Mouse (Mus musculus): Measurements from ENCODE around the gene Slc24a2. TPM values are rescaled to one million over a fixed set of nuclear protein-coding genes. Genes with fewer than 3 reads are reported as not detected.

Gene Slc24a2
- polyA plus RNA-seq, 1 experiment from 2014 or later = 0.77 TPM

GRCm38 (mm10) chr4:86948794-86949193 is 281.5 kb downstream of the Slc24a2 start:
- H3K36me3 ChIP-seq (ENCODE audit: control insufficient read depth, insufficient read depth, low read length) = no peaks in the 10 kb centered on the region
- no peak overlapping the region for H3K4me2 ChIP-seq (ENCODE audit: low read depth, low read length, severe bottlenecking)
- H3K4me3 ChIP-seq (ENCODE audit: low read depth, low read length) = no peak overlapping the region
- no peak for ATAC-seq (replicated peaks; ENCODE audit: low FRiP score)
- no peak overlapping the region for H3K9ac ChIP-seq (ENCODE audit: low read length)
- H3K4me1 ChIP-seq (replicated peaks; ENCODE audit: control insufficient read depth, insufficient read depth, low read length) = no peaks in the 10 kb centered on the region
- H3K9me3 ChIP-seq (ENCODE audit: control insufficient read depth, low read length) = no peaks in the 10 kb centered on the region
- no peak for DNase-seq (ENCODE audit: low spot score)
- 91% methylated on average over 1 of the region's 1 CpGs for WGBS
- no peaks in the 10 kb centered on the region for H3K27me3 ChIP-seq (ENCODE audit: control insufficient read depth, insufficient read depth, low read length)
- H3K27ac ChIP-seq (ENCODE audit: low read depth, low read length) = no peak overlapping the region

- ATAC-seq (replicated peaks; ENCODE audit: low FRiP score) = no peak
- H3K27ac ChIP-seq (ENCODE audit: low read depth, low read length) = no peak overlapping the region
- no peaks in the 10 kb centered on the region for H3K27me3 ChIP-seq (ENCODE audit: control insufficient read depth, insufficient read depth, low read length)
- no peaks in the 10 kb centered on the region for H3K9me3 ChIP-seq (ENCODE audit: control insufficient read depth, low read length)
- 54% methylated on average over 6 of the region's 6 CpGs for WGBS
- no peak overlapping the region for H3K4me3 ChIP-seq (ENCODE audit: low read depth, low read length)
- no peak for DNase-seq (ENCODE audit: low spot score)
- H3K4me1 ChIP-seq (replicated peaks; ENCODE audit: control insufficient read depth, insufficient read depth, low read length) = no peaks in the 10 kb centered on the region
- H3K36me3 ChIP-seq (ENCODE audit: control insufficient read depth, insufficient read depth, low read length) = no peaks in the 10 kb centered on the region
- no peak overlapping the region for H3K9ac ChIP-seq (ENCODE audit: low read length)
- no peak overlapping the region for H3K4me2 ChIP-seq (ENCODE audit: low read depth, low read length, severe bottlenecking)
These were observed 287.0 kb downstream of the Slc24a2 start for GRCm38 (mm10) chr4:86943296-86943695.

GRCm38 (mm10) chr4:86942656-86943055 is 287.6 kb downstream of the Slc24a2 start:
- ATAC-seq (replicated peaks; ENCODE audit: low FRiP score) (no peak), DNase-seq (ENCODE audit: low spot score) (no peak)
- Histone ChIP-seq H3K9me3 (ENCODE audit: control insufficient read depth, low read length) (no peaks in the 10 kb centered on the region), H3K4me3 (ENCODE audit: low read depth, low read length) (no peak overlapping the region), H3K36me3 (ENCODE audit: control insufficient read depth, insufficient read depth, low read length) (no peaks in the 10 kb centered on the region), H3K4me1 (replicated peaks; ENCODE audit: control insufficient read depth, insufficient read depth, low read length) (no peaks in the 10 kb centered on the region), H3K27ac (ENCODE audit: low read depth, low read length) (no peak overlapping the region), H3K27me3 (ENCODE audit: control insufficient read depth, insufficient read depth, low read length) (no peaks in the 10 kb centered on the region), H3K4me2 (ENCODE audit: low read depth, low read length, severe bottlenecking) (no peak overlapping the region), H3K9ac (ENCODE audit: low read length) (no peak overlapping the region)
- 85% methylated on average over 6 of the region's 6 CpGs for WGBS

- 72% methylated on average over 3 of the region's 3 CpGs for WGBS
- ATAC-seq (replicated peaks; ENCODE audit: low FRiP score) (no peak), DNase-seq (ENCODE audit: low spot score) (no peak)
- Histone ChIP-seq H3K4me2 (ENCODE audit: low read depth, low read length, severe bottlenecking) (no peak overlapping the region), H3K4me1 (replicated peaks; ENCODE audit: control insufficient read depth, insufficient read depth, low read length) (no peaks in the 10 kb centered on the region), H3K9ac (ENCODE audit: low read length) (no peak overlapping the region), H3K36me3 (ENCODE audit: control insufficient read depth, insufficient read depth, low read length) (no peaks in the 10 kb centered on the region), H3K4me3 (ENCODE audit: low read depth, low read length) (no peak overlapping the region), H3K9me3 (ENCODE audit: control insufficient read depth, low read length) (no peaks in the 10 kb centered on the region), H3K27ac (ENCODE audit: low read depth, low read length) (no peak overlapping the region), H3K27me3 (ENCODE audit: control insufficient read depth, insufficient read depth, low read length) (no peaks in the 10 kb centered on the region)
These were observed 293.6 kb downstream of the Slc24a2 start for GRCm38 (mm10) chr4:86936706-86937105.

GRCm38 (mm10) chr4:86936217-86936616 is 294.1 kb downstream of the Slc24a2 start:
- WGBS = 91% methylated on average over 9 of the region's 9 CpGs
- H3K4me3 ChIP-seq (ENCODE audit: low read depth, low read length) = no peak overlapping the region

More at GRCm38 (mm10) chr4:86936217-86936616, 294.1 kb downstream of the Slc24a2 start:
- H3K4me1 ChIP-seq (replicated peaks; ENCODE audit: control insufficient read depth, insufficient read depth, low read length) = 0 out of 2 replicates have a peak, but pooled peaks cover under 1% of the 10 kb centered on the region
- H3K27me3 ChIP-seq (ENCODE audit: control insufficient read depth, insufficient read depth, low read length) = no peaks in the 10 kb centered on the region
- no peak overlapping the region for H3K27ac ChIP-seq (ENCODE audit: low read depth, low read length)
- H3K9me3 ChIP-seq (ENCODE audit: control insufficient read depth, low read length) = no peaks in the 10 kb centered on the region
- ATAC-seq (replicated peaks; ENCODE audit: low FRiP score) (no peak), DNase-seq (ENCODE audit: low spot score) (no peak)
- H3K4me2 ChIP-seq (ENCODE audit: low read depth, low read length, severe bottlenecking) = no peak overlapping the region
- no peak overlapping the region for H3K9ac ChIP-seq (ENCODE audit: low read length)
- H3K36me3 ChIP-seq (ENCODE audit: control insufficient read depth, insufficient read depth, low read length) = no peaks in the 10 kb centered on the region

All from forebrain, embryonic 11.5 days (tissue).